Mouse (Mus musculus) small intestine, adult 2 months (tissue): ENCODE results near the gene Sla2. TPM values are rescaled to one million over a fixed set of nuclear protein-coding genes. Genes with fewer than 3 reads are reported as not detected.
"Not testable (repeated sequence)": the region's sequence is repeated elsewhere in the genome, so short reads cannot be mapped to it uniquely, and the experiment has no call there.

Source experiments
- H3K27ac ChIP-seq: fragments of 200-500 bp; 2 replicates; pipeline ENCODE4 v1.5.1; 2012; ENCODE audit warnings: low read depth, low read length, control low read depth, inconsistent platforms; ENCODE audit not compliant: insufficient read depth
- H3K27me3 ChIP-seq: fragments of 200-500 bp; 2 replicates; pipeline ENCODE4 v1.6.1; 2012; ENCODE audit warnings: mild to moderate bottlenecking, moderate library complexity, low read length, inconsistent platforms; ENCODE audit not compliant: control insufficient read depth, insufficient read depth
- H3K36me3 ChIP-seq: fragments of 200-500 bp; 2 replicates; pipeline ENCODE4 v1.6.1; 2012; ENCODE audit warnings: mild to moderate bottlenecking, low read length, control low read depth, inconsistent platforms; ENCODE audit not compliant: control insufficient read depth, insufficient read depth
- H3K4me1 ChIP-seq: fragments of 200-500 bp; 2 replicates; pipeline ENCODE4 v1.6.1; 2012; ENCODE audit warnings: low read length, inconsistent platforms, mixed read lengths; ENCODE audit not compliant: control insufficient read depth, insufficient read depth, insufficient read length
- H3K4me3 ChIP-seq: fragments of 200-500 bp; 2 replicates; pipeline ENCODE4 v1.5.1; 2012; ENCODE audit warnings: low read depth, mild to moderate bottlenecking, control low read depth, inconsistent platforms, low read length, moderate library complexity
- CTCF ChIP-seq: fragments of 200-500 bp; IDR thresholded peaks from 2 replicates; pipeline ENCODE4 v1.5.1; 2012; ENCODE audit warnings: low read depth, mild to moderate bottlenecking, control low read depth, inconsistent platforms, low read length, moderate library complexity, mixed read lengths; ENCODE audit not compliant: insufficient replicate concordance, insufficient read length; ENCODE audit errors: extremely low read depth
- POLR2A ChIP-seq: fragments of 200-500 bp; IDR thresholded peaks from 2 replicates; pipeline ENCODE4 v1.6.1; 2012; ENCODE audit warnings: low read depth, mild to moderate bottlenecking, control low read depth, inconsistent platforms, low read length, moderate library complexity
- WGBS: fragments of 180-500 bp; shearing (Covaris S2); methylation state at CpG from one replicate; pipeline ENCODE4 v1.1.7; 2018; 5-methylcytosine and 5-hydroxymethylcytosine counted together
- polyA plus RNA-seq: library from polyadenylated mRNA; depleted of rRNA; stranded (reverse); fragments of >200 nt; gene quantifications from 2 replicates; pipeline ENCODE4 v1.2.3, GENCODE M21; 2012; rRNA removed

Gene Sla2
- 1.2 and 2.0 TPM in 2 replicates for polyA plus RNA-seq

- Histone ChIP-seq H3K4me1 (peaks cover 2% of the 10 kb centered on the region; the same call in 1 of the 2 replicates), H3K27ac (peak within 1 kb of the TSS; percentile 66), H3K36me3 (no peaks in the 10 kb centered on the region), H3K27me3 (no peaks in the 10 kb centered on the region), H3K4me3 (peak within 1 kb of the TSS; percentile 55)
- 66% methylated on average over 6 of the region's 6 CpGs for WGBS
- TF ChIP-seq POLR2A (peak; percentile 37; the same call in 1 of the 2 replicates), CTCF (no peak)
Measured at GRCm38 (mm10) chr2:156887017-156887416, at the start of gene Sla2. Sla2 (minus strand) TSS chr2:156887192.

DNA sequence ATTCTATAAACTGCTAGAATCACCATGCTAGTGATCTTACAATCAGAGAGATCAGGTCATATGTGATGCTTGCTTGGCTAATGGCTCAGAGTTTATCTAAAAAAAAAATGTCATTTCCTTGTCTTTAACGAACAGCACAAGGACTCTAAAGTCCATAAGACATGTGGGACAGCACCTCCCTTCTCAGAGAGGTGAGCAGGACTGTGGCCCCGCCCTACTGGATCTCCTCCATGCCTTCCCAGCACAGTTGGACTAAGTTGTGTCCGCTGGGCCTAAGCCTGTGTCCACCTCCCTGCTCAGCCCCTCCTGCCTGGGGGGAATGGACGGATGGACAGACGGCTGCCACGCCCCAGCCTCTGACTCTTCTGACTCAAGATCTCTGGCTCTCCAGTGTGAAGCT, 48.0 kb upstream of the Sla2 start:
- Histone ChIP-seq H3K27me3 (no peaks in the 10 kb centered on the region), H3K4me1 (peaks cover 5% of the 10 kb centered on the region), H3K27ac (no peak overlapping the region), H3K4me3 (no peak overlapping the region), H3K36me3 (peaks cover 24% of the 10 kb centered on the region)
- 38% methylated on average over 6 of the region's 6 CpGs for WGBS
- TF ChIP-seq POLR2A, result no peak
- TF ChIP-seq CTCF, result no peak

DNA sequence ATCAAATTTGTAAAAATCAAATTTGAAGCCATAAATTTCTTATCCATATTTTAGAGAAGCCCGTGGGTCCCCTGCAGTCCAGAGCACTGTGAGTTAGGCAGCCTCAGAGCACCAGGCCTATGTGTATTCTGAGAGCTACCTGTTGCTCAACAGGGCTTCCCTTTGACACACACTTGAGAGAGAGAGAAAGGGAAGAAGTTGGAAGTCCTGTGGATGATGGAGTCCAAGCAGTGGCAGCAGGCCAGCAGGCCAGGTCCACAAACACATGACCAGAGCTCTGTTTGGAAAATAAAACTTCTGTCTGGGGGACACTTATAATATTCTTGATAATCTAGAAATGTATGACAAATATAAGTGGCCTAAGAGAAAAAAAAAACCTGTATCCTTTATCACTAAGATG, 46.4 kb upstream of the Sla2 start:
- H3K4me1 ChIP-seq, result peaks cover 5% of the 10 kb centered on the region
- H3K36me3 ChIP-seq, result peaks cover 22% of the 10 kb centered on the region
- H3K27me3 ChIP-seq, result no peaks in the 10 kb centered on the region
- no peak overlapping the region for H3K27ac ChIP-seq
- no peak overlapping the region for H3K4me3 ChIP-seq
- TF ChIP-seq POLR2A (no peak), CTCF (no peak)
- WGBS, result 96% methylated on average over 1 of the region's 1 CpGs

DNA sequence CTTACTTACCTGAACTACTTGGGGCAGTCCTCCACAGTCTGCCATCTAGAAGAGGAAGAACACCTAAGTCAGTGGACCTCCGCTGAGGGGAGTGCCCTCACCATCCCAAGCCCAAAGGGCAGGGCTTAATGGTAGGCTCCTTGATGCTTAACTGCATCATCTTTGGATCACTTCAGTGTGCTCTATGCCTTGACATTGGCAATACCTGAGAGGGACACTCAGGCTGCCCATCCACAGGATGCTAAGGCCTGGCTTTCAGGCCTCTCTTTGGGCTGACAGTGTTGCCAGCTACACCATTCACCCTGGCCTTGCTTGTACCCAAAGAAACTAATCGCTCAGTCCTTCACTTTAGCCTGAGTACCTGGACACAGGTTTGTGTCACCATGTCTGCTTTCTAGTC, 44.4 kb upstream of the Sla2 start:
- WGBS, result 95% methylated on average over 2 of the region's 2 CpGs
- Histone ChIP-seq H3K4me3 (no peak overlapping the region), H3K4me1 (peaks cover 5% of the 10 kb centered on the region), H3K27ac (no peak overlapping the region), H3K36me3 (peaks cover 30% of the 10 kb centered on the region), H3K27me3 (no peaks in the 10 kb centered on the region)
- TF ChIP-seq CTCF, result no peak
- TF ChIP-seq POLR2A, result no peak

DNA sequence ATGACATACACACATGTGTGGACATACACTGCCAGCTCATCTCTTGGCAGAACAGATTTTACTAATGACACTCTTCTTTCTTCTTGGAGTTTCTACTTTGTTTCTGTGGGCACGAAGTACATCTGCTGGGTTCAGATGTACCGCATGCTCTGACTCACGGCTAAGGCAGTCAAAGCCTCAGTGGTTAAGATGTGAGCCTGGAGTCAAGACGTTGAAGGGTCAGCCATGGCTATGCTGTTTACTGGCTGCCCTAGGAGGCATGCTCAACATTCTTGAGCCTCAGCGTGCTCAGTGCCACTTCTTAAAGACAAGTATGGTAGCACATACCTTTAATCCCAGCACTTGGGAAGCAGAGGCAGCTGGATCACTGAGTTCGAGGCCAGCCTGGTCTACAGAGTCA, 43.6 kb upstream of the Sla2 start:
- H3K27me3 ChIP-seq, result no peaks in the 10 kb centered on the region
- 86% methylated on average over 6 of the region's 6 CpGs for WGBS
- TF ChIP-seq POLR2A (no peak), CTCF (no peak)
- H3K36me3 ChIP-seq, result peaks cover 27% of the 10 kb centered on the region
- H3K27ac ChIP-seq, result no peak overlapping the region
- no peak overlapping the region for H3K4me3 ChIP-seq
- peaks cover 3% of the 10 kb centered on the region for H3K4me1 ChIP-seq

GRCm38 (mm10) chr2:156929519-156930120, 42.6 kb upstream of the Sla2 start:
- Histone ChIP-seq H3K36me3 (peaks cover 27% of the 10 kb centered on the region), H3K4me3 (no peak overlapping the region), H3K27ac (no peak overlapping the region), H3K4me1 (no peaks in the 10 kb centered on the region), H3K27me3 (no peaks in the 10 kb centered on the region)
- TF ChIP-seq CTCF (no peak), POLR2A (no peak)
- 67% methylated on average over 11 of the region's 11 CpGs for WGBS

DNA sequence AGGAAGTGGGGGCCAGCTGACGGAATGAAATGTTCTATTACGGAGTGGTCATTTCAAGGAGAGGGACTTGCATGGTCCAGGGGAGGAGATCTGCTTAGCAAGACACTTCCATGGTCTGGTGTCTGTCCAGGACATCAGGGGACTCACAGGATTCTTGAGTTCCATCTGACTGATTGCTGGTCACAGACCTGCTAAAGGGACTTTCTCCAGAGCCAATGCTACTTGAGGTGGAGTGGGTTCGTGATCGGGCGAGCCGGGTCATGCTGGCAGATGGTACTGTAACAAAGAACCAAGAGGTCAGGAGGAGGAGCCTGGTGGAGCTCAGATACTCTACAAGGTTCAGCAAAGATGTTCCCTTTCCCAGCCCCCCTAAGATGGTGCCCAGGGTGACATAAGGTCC, 41.6 kb upstream of the Sla2 start:
- Histone ChIP-seq H3K4me1 (no peaks in the 10 kb centered on the region), H3K36me3 (peaks cover 27% of the 10 kb centered on the region), H3K27me3 (no peaks in the 10 kb centered on the region), H3K4me3 (no peak overlapping the region), H3K27ac (no peak overlapping the region)
- TF ChIP-seq CTCF, result no peak
- TF ChIP-seq POLR2A, result no peak
- 94% methylated on average over 6 of the region's 6 CpGs for WGBS

- Histone ChIP-seq H3K4me1 (no peaks in the 10 kb centered on the region), H3K27me3 (no peaks in the 10 kb centered on the region), H3K4me3 (no peak overlapping the region), H3K27ac (no peak overlapping the region), H3K36me3 (peaks cover 25% of the 10 kb centered on the region)
- no peak for TF ChIP-seq POLR2A
- TF ChIP-seq CTCF, result no peak
- WGBS, result 93% methylated on average over 6 of the region's 6 CpGs
Measured at GRCm38 (mm10) chr2:156927663-156928062, 40.7 kb upstream of the Sla2 start.

- not testable (repeated sequence) for H3K4me1 ChIP-seq, H3K27me3 ChIP-seq, H3K27ac ChIP-seq, H3K4me3 ChIP-seq
- 86% methylated on average over 3 of the region's 3 CpGs for WGBS
- peaks cover 21% of the 10 kb centered on the region for H3K36me3 ChIP-seq
Measured at GRCm38 (mm10) chr2:156925611-156926010, 38.6 kb upstream of the Sla2 start.

- H3K4me1 ChIP-seq, H3K4me3 ChIP-seq, H3K27ac ChIP-seq, H3K27me3 ChIP-seq: not testable (repeated sequence)
- H3K36me3 ChIP-seq, result peaks cover 21% of the 10 kb centered on the region
- WGBS, result 91% methylated on average over 4 of the region's 4 CpGs
Measured at GRCm38 (mm10) chr2:156925075-156925474, 38.1 kb upstream of the Sla2 start.
